Mouse (Mus musculus) testis, postnatal 14 days (tissue): ENCODE results near the gene Ttc28.
A peak's percentile ranks its signal among the peaks of the same experiment; 100 is the strongest.
"Not testable (repeated sequence)": the region's sequence is repeated elsewhere in the genome, so short reads cannot be mapped to it uniquely, and the experiment has no call there.

ENCODE experiments used
- DNase-seq: peaks from one replicate; pipeline ENCODE4 v3.0.0; 2021; ENCODE audit warnings: low spot score

The Ttc28 gene

GRCm38 (mm10) chr5:110879584-110880374 is at the start of gene Ttc28:
TSS of gene Ttc28 (plus strand) at chr5:110879803.
- DNase-seq: peak; percentile 87

DNA sequence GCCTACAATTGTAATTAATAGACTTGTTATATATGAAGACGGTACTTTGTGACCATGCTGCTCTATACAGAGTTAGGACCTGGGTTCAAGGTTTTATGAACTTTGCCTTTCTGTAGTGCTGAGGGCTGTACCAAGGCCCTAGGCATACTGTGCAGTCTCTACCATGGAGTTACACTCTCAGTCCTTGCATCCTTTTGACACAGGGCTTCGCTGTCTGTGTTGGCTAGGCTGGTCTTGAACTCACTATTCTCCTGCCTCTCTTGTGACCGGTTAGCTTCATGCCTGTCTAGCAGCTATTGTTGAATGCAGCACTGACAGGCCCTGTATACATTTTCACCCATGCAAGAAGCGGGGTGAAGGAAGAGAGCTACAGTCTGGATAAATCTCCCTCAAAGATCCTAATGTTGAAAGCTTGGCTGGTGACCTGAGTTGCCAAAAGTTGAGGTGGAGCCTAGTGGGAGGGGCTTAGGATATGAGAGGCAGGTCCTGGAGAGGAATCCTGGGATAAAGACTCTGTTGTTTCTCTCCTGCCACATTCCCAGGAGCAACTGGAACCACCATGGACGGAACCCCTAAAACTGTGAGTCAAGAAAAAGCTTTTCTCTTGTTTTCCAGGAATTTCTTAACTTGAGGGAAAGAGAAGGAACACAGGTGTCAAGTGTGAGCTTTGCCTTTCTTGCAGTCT is 48.4 kb upstream of the Ttc28 start:
- no peak for DNase-seq

GRCm38 (mm10) chr5:110835959-110836358 is 43.6 kb upstream of the Ttc28 start:
- peak; percentile 30 for DNase-seq

DNA sequence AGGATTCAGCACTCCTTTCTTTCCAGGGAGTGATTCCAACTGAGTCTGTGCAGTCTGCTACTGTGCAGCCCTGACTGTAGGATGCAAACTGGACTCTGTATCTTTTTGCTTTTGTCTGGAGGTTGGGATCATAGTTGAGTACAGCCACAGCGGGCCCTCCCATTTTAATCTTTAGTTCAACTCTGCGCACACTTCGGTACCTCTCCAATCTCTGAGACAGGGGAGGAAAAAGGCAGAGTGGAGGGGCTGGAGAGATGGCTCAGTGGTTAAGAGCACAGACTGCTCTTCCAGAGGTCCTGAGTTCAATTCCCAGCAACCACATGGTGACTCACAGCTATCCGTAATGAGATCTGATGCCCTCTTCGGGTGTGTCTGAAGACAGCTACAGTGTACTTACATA is 41.6 kb upstream of the Ttc28 start:
- DNase-seq: not testable (repeated sequence)

- DNase-seq: no peak
Observed at GRCm38 (mm10) chr5:110839038-110839677, 40.4 kb upstream of the Ttc28 start.

DNA sequence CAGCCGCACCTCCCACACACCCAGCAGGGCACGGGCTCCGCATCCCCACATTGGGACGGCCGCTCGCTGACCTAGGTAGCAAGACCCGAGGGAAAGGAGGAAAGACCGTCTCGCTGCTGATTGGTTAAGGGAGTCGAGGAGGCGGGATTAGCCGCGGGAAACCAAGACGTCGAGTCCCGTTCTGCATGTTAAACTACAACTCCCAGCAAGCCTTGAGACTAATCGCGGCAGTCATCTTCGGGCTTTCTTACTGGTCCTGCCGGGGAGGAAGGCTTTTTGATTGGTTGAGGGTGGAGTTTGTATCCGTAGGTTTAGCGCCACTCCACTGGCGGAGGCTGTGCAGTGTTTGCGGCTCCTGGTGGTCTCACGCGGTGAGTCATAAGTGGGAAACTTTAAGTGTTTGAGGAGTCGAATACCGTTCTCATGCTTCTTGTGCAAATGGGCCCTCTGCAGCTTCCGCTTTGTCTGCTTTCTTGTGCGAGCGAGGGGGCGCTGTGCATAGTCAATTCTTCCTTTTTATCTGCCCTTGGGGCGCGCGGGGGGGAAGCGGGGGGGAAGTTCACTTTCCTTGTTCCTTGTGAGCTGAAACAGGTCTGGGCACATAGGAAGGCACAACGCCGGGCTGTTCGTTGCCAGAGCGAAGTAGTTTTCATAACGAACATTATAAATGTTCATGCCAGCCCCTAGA is 39.8 kb upstream of the Ttc28 start, which contains the start of the genes Hscb and Chek2:
TSS of gene Hscb (minus strand) at position 100 of the 688 bp plus-strand sequence.
TSS of gene Chek2 (plus strand) at position 302 of the 688 bp plus-strand sequence.
- DNase-seq: peak; percentile 99

- DNase-seq: no peak
Observed at GRCm38 (mm10) chr5:110840465-110840864, 39.1 kb upstream of the Ttc28 start.

- DNase-seq: no peak
Observed at GRCm38 (mm10) chr5:110841046-110841862, 38.3 kb upstream of the Ttc28 start.

GRCm38 (mm10) chr5:110852990-110853389 is 26.6 kb upstream of the Ttc28 start:
- no peak for DNase-seq

DNA sequence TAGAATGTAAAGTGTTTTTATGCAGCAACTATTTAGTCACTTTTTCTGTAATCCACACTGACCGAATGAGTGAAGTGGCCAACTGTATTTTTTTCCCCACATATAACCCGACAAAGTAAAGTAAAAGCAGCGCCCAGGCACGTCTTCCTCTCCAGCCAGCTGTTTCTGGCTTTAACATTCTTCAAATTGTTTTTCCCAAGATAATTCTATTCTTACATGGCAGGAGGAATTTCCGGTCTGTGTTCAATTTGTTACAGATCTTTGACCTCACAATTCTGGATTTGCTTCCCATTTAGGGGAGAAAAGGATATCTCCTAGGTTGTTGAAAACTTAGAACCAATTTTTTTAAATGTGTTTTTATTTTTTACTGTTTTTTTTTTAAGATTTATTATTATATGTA is 22.5 kb upstream of the Ttc28 start:
- no peak for DNase-seq

DNA sequence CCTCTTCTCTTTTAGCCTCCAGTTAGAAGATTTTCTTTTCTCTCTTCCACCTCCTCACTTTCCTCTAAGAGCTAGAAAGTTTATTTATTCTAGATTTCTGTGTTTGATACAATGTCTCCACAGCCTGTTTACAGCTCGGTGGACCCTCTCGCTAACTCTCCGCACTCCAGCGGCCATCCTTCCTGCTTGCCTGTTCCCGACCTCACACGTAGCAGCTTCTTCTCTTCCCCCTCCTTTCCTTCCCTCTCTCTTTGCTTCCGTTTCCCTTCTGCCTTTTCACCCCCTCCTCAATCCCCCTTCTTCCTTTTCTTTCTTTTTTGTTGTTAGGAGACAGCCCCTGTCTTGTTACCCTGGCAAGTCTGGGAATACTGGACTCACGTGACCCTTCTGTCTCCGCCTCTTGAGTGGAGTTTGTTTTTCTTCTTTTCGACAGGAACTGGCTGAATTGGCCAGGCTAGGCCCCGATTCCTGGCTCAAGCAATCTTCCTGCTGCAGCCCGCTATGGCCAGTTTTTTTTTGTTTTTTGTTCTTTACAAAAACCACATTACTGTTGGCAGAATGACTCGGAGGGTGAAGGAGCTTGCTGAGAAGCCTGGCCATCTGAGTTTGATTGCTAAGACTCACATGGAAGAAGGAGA is 20.5 kb upstream of the Ttc28 start:
- peak; percentile 51 for DNase-seq

DNA sequence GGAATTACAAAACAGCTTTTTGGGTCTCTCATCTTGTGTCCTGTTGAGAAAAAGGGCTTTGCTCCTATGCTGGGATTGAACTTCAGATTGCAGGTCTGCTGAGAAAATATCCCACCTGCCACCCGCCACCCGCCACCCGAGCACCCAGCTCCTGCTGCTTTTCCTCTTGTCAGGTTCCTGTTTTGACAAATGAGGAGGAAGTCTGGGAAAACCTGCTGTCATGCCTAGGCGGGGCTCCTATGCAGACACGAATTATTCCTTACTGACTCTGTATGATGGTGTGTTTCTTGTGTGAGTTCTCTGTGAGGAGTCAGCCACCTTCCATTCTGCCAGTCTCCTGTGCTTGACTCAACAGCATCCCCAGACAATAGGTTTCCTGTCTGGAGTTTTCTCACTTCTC is 19.2 kb upstream of the Ttc28 start:
- DNase-seq: no peak

DNA sequence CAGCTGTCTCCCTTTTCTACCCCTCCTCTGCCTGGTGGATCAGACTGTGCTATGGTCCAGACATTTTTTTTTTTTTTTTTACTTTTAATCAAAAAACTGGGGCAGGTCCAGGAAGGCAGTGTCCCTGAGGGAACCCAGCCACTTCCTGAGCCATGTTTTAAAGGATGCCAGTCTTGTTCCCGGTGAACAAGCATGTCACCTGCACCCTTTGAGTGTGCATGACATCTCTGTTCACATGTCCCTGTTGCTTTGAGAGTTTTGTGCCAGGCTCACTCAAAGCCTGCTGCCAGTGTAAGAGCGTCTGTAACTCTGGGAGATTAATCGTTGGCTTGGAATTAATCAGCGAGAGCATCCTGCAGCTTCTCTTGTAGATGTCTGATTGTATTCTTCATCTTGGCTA is 11.1 kb upstream of the Ttc28 start:
- DNase-seq: no peak

DNA sequence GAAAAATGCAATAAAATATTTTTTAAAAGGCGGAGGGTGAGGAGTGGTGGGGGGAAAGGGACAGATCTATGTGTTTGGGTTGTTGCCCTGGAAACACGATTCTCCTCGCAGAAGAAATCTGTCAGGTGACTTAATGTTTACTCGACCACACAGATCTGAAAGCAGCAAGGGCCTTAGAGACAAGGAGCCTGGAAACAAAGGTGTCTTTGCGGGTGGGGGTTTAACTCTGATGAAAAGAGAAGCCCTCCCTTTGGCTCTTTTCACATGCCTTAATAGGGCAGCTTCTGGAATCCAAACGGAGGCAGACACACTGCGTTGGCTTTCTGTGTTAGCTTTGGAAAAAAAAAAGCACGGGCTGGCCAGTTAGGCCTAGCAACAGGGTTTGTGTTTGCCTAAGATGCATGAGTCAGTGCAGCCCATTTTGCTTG is 10.3 kb upstream of the Ttc28 start:
- DNase-seq: no peak

DNA sequence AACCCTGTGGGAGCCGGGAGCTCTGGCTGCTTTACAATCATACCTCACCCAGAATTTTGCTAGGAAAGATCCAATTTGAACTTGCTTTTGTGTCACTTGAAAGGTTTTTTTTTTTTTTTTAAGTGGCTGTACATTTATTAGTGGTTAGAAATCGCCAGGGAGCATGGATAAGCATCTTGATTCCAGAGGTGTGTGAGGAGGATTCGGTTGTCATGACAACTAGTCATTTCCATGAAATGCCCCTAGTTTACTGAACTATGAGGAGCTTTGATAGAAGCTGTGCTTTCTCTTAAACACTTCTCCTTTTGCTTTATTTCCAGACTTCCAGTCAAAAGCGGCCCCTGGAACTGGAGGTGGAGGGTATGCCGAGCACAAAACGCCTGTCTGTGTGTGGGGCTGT is 6.4 kb upstream of the Ttc28 start:
- DNase-seq: no peak

- no peak for DNase-seq
Observed at GRCm38 (mm10) chr5:110874711-110875110, 4.9 kb upstream of the Ttc28 start.

DNA sequence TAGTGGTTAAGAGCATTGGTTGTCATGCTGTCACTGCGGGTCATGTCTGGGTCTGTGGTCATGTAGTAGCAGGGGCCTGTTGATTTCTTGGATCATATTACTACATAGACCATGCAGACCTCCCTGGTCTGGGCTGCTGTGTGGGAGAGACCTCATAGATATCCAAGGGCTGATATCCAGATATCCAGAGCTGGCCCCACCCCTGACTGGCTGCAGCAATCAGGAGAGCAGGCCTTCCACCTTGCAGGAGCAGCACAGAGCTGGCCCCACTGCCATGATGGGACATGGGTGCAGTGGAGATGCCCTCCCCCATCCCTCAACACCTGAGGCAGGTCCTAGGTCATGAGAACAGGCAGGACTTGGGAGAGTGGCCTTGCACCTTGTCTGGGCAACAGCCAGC is 4.3 kb upstream of the Ttc28 start:
- DNase-seq: no peak

DNA sequence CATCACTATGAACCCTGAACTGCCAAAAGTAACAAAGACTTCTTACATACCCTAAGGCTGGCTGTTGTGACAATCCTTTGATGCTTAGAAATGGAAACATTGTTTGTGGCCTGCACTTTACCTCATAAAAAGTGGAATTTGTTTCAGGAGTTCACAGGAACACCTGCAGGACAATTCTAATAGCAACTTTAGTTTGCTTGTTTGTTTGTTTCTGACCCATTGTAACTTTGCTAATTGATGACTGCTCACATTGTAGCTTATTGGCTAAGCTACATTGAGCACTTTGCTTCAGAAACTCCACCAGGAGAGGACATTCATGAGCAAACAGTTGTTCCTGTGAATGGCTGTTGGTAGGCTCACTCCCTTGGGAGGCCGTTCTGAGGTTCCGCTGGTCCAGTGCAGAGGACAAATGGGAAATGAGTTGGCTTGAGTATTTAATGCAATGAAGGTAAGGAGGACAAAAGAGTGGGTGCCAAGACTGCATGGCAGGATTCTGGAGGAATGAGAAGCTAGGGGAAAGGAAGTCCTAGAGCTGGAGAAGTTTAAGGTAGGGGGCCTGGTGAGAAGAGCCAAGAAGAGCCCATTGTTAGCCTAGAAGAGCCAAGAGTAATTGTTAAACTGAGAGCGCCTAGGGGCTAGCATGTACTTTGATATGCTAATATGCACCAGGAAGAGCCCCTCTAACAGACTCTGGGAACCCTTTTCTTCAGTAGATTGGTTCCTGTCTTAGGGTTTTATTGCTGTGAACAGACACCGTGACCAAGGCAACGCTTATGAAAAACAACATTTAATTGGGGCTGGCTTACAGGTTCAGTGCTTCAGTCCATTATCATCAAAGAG is 1.7 kb upstream of the Ttc28 start:
- DNase-seq: peak; percentile 48

DNA sequence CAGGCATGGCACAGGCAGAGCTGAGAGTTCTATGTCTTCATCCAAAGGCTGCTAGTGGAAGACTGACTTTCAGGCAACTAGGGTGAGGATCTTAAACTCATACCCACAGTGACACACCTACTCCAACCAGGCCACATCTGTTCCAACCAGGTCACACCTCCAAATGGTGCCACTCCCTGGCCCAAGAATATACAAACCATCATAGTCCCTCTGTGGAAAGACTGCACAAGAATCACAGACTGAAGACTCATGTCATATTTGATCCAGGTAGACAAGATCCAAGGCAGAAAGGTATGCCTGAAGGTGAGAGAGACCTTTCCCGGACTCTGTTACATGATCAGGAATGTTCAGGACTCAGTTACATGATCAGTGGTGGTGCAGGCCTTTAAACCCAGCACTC is 1.1 kb upstream of the Ttc28 start:
- DNase-seq: not testable (repeated sequence)

GRCm38 (mm10) chr5:110879042-110879441 is 561 bp upstream of the Ttc28 start:
- DNase-seq: no peak
